Mouse (Mus musculus) liver, postnatal 0 days (tissue): ENCODE measurements at regions not wholly inside any gene's neighbourhood (a gene's known extent, or its start where the extent isn't known, plus 50 kb on each side); places are given as distances from the start of the nearest gene placed in this dataset.

Source experiments
- CTCF ChIP-seq: sonication (generic); IDR thresholded peaks from 2 replicates; pipeline ENCODE4 v1.5.1; 2016; ENCODE audit warnings: antibody characterized with exemption, low read depth
- EP300 ChIP-seq: IDR thresholded peaks from 2 replicates; pipeline ENCODE4 v1.6.1; 2016; ENCODE audit warnings: antibody characterized with exemption, low read depth, mild to moderate bottlenecking

DNA sequence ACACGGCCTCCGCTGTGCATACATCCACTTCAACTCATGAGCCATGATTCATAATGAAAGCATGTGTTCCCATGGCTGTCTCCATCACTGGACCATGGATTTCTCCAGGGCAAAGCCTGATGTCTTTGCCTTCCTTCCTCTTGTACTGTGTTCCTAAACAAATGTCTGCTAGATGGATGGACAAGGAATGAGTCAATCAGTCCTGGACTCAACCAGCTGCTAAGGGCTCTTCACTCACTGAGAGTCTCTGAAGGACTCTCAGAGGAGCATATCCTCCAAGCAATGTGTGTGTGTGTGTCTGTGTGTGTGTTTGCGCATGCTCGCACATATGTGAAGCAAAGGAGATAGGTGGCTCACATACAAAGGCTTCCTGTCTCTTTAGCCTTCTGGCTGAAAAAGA lies 156.0 kb upstream of the Nrip1 start:
- TF ChIP-seq CTCF: no peak
- no peak for TF ChIP-seq EP300
